Mouse (Mus musculus): Measurements from ENCODE around the gene Eif4g1. TPM values are rescaled to one million over a fixed set of nuclear protein-coding genes. Genes with fewer than 3 reads are reported as not detected.

The Eif4g1 gene
- polyA plus RNA-seq, 1 experiment from 2014 or later = 137 TPM

DNA sequence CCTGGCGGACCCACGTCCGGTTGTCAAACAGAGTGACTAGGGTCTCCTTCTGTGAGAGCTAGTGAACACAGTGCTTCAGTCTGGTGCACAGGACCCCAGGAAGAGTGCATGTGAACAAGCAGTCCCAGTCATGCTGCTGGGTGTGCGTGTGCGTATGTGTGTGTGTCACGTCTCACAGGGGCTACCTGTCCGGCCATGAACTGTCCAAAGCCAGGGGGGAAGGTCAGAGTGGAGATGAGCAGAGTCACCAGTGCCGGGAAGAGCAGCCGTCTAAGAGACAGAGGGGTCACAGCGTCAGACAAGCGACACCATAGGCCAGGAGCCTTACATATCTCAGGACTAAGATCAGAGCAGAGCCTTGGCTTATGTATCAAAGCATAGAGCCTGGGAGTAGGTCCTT is 42.3 kb downstream of the Eif4g1 start:
- no peak overlapping the region for H3K27ac ChIP-seq (replicated peaks)
- H3K9me3 ChIP-seq = no peaks in the 10 kb centered on the region
- H3K4me1 ChIP-seq = peaks cover 15% of the 10 kb centered on the region
- H3K27me3 ChIP-seq = no peaks in the 10 kb centered on the region
- WGBS = 93% methylated on average over 11 of the region's 11 CpGs
- H3K9ac ChIP-seq (replicated peaks) = no peak overlapping the region
- H3K4me2 ChIP-seq (replicated peaks) = no peak overlapping the region
- H3K4me3 ChIP-seq = no peak overlapping the region
- H3K36me3 ChIP-seq = peaks cover 21% of the 10 kb centered on the region
- no peak for ATAC-seq (replicated peaks)

DNA sequence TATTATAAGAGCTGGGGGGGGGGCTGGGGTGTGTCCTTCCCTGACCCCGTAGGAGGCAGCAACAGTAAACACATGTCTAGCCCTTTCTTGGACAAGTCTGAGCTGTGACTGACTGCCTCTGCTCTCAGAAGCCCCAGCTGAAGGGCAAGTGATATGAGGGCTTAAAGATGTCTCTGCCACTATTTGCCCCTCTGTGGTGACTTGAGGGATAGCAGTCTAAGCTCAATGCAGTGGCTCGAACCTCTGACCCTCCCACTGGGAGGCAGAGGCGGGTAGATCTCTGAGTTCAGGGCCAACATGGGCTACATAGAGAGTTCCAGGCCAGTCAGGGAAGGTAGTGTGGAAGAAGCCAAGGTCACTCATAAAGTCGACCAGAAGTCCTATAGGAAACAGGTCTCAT is 42.7 kb downstream of the Eif4g1 start:
- H3K27ac ChIP-seq (replicated peaks) = no peak overlapping the region
- H3K4me3 ChIP-seq = no peak overlapping the region
- no peak for ATAC-seq (replicated peaks)
- H3K27me3 ChIP-seq = no peaks in the 10 kb centered on the region
- no peak overlapping the region for H3K4me2 ChIP-seq (replicated peaks)
- WGBS = 82% methylated on average over 4 of the region's 4 CpGs
- peaks cover 21% of the 10 kb centered on the region for H3K36me3 ChIP-seq
- H3K9me3 ChIP-seq = no peaks in the 10 kb centered on the region
- H3K9ac ChIP-seq (replicated peaks) = no peak overlapping the region
- H3K4me1 ChIP-seq = peaks cover 19% of the 10 kb centered on the region

DNA sequence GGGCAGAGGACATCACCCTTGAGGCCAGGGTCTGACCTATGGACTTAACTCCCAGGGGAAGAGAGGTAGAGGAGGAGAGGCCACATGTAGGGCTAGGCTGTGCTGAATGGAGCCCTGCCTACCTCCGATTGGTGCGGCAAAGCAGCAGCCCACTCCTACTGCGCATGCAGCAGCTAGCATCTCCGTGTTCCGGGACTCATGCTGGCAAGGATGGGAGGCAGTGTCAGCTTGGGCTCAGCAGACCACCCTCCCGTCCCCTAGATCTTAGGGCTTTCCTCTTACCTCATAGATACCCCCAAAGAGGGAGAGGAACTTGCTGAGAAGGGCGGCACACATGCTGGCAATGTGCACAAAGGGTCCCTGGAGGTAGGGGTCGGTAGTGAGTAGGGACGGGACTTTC is 44.1 kb downstream of the Eif4g1 start:
- Histone ChIP-seq H3K9me3 (no peaks in the 10 kb centered on the region), H3K4me1 (peaks cover 27% of the 10 kb centered on the region), H3K4me2 (replicated peaks) (no peak overlapping the region), H3K9ac (replicated peaks) (no peak overlapping the region), H3K4me3 (no peak overlapping the region), H3K27me3 (no peaks in the 10 kb centered on the region), H3K36me3 (peaks cover 19% of the 10 kb centered on the region), H3K27ac (replicated peaks) (no peak overlapping the region)
- ATAC-seq (replicated peaks) = no peak
- WGBS = 74% methylated on average over 9 of the region's 9 CpGs

- peaks cover 30% of the 10 kb centered on the region for H3K4me1 ChIP-seq
- H3K27me3 ChIP-seq = no peaks in the 10 kb centered on the region
- no peak overlapping the region for H3K9ac ChIP-seq (replicated peaks)
- H3K4me2 ChIP-seq (replicated peaks) = no peak overlapping the region
- no peak overlapping the region for H3K4me3 ChIP-seq
- no peaks in the 10 kb centered on the region for H3K9me3 ChIP-seq
- WGBS = 93% methylated on average over 7 of the region's 7 CpGs
- no peak for ATAC-seq (replicated peaks)
- H3K27ac ChIP-seq (replicated peaks) = no peak overlapping the region
- peaks cover 14% of the 10 kb centered on the region; the same call in 1 of the 2 replicates for H3K36me3 ChIP-seq
Measured at GRCm38 (mm10) chr16:20712889-20713288, 44.8 kb downstream of the Eif4g1 start.

DNA sequence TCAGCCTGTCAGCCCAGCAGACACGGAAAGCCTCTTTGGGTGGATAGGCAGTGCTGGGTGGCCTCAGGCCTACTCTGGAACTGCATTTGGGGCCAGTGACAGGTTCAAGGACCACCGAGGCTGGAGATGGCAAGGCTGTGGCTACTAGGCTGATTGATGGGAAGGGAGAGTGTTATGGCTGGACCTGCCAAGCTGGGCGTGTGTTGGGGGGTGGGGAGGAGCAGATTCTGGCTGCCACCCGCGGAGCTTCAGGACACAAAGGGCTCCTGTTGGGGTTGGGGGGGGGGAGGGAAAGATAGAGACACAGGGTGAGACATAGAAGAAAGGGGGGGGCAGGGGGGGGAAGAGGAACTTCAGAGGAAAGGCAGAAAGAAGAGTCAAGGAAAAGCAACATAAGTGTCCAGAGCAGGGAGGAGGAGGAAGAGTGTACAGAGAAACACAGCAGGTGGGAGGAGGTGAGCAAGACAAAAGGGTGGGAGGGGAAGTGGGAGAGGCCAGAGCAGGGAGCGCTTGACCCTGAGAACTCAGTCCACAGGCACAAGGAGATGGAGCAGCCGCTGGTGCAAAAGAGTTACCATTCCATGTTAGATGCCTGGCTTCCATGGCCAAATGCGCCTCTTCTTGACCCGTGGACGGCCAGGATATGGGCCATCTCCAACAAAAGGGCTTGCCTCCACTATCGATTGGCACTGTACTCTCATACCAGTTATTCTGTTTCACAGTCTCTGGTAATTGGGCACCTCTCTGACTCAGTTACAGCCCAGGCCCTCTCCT is 46.4 kb downstream of the Eif4g1 start:
- no peak overlapping the region for H3K27ac ChIP-seq (replicated peaks)
- peaks cover 14% of the 10 kb centered on the region; the same call in 1 of the 2 replicates for H3K36me3 ChIP-seq
- peak overlapping the region; percentile 90 for H3K4me2 ChIP-seq (replicated peaks)
- no peaks in the 10 kb centered on the region for H3K9me3 ChIP-seq
- WGBS = 26% methylated on average over 11 of the region's 11 CpGs
- peaks cover 40% of the 10 kb centered on the region for H3K4me1 ChIP-seq
- H3K9ac ChIP-seq (replicated peaks) = 0 out of 2 replicates have a peak overlapping the region, but pooled peaks have one; percentile 85
- H3K27me3 ChIP-seq = no peaks in the 10 kb centered on the region
- H3K4me3 ChIP-seq = peak overlapping the region; percentile 72
- ATAC-seq (replicated peaks) = no peak

GRCm38 (mm10) chr16:20715161-20715560 is 47.0 kb downstream of the Eif4g1 start:
- H3K9ac ChIP-seq (replicated peaks) = peak overlapping the region; percentile 85
- no peaks in the 10 kb centered on the region for H3K9me3 ChIP-seq
- H3K27ac ChIP-seq (replicated peaks) = no peak overlapping the region
- H3K4me2 ChIP-seq (replicated peaks) = peak overlapping the region; percentile 90
- peak overlapping the region; percentile 72 for H3K4me3 ChIP-seq
- peaks cover 12% of the 10 kb centered on the region for H3K36me3 ChIP-seq
- ATAC-seq (replicated peaks) = no peak
- 56% methylated on average over 2 of the region's 2 CpGs for WGBS
- H3K4me1 ChIP-seq = peaks cover 40% of the 10 kb centered on the region
- H3K27me3 ChIP-seq = no peaks in the 10 kb centered on the region

GRCm38 (mm10) chr16:20715566-20715965 is 47.5 kb downstream of the Eif4g1 start:
- no peak for ATAC-seq (replicated peaks)
- 1% methylated on average over 12 of the region's 12 CpGs for WGBS
- H3K9me3 ChIP-seq = no peaks in the 10 kb centered on the region

GRCm38 (mm10) chr16:20715976-20716840 is 48.1 kb downstream of the Eif4g1 start:
- ATAC-seq (replicated peaks) = peak; percentile 85
- WGBS = under 1% methylated on average over 65 of the region's 68 CpGs
- peak overlapping the region; percentile 90 for H3K27ac ChIP-seq (replicated peaks)

More at GRCm38 (mm10) chr16:20715566-20715965, 47.5 kb downstream of the Eif4g1 start:
- H3K4me1 ChIP-seq = peaks cover 40% of the 10 kb centered on the region
- H3K27ac ChIP-seq (replicated peaks) = peak overlapping the region; percentile 90
- no peaks in the 10 kb centered on the region for H3K27me3 ChIP-seq
- H3K36me3 ChIP-seq = peaks cover 12% of the 10 kb centered on the region
- H3K9ac ChIP-seq (replicated peaks) = peak overlapping the region; percentile 85
- peak overlapping the region; percentile 72 for H3K4me3 ChIP-seq
- H3K4me2 ChIP-seq (replicated peaks) = peak overlapping the region; percentile 90

DNA sequence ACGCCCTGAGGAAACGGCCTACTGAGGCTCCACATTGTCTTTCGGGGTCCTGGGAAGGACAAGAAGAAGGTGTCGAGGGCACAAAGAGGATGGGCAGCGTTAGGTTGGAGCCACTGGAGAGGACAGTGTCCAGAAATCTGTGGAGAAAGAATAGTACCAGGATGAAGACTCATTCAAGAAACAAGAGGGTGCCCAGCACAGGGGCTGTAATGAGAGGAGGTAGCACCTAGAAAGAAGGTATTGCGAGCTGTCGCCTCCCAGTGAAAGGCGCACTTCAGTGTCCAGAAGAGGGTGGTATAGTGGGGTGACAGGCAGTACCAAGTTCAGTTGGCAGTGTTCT is 48.7 kb downstream of the Eif4g1 start:
- peak overlapping the region; percentile 90 for H3K4me2 ChIP-seq (replicated peaks)
- peaks cover 16% of the 10 kb centered on the region for H3K36me3 ChIP-seq
- peak overlapping the region; percentile 85 for H3K9ac ChIP-seq (replicated peaks)
- H3K27me3 ChIP-seq = no peaks in the 10 kb centered on the region
- WGBS = 3% methylated on average over 8 of the region's 8 CpGs
- H3K9me3 ChIP-seq = no peaks in the 10 kb centered on the region
- H3K4me3 ChIP-seq = peak overlapping the region; percentile 72
- peaks cover 40% of the 10 kb centered on the region for H3K4me1 ChIP-seq
- H3K27ac ChIP-seq (replicated peaks) = peak overlapping the region; percentile 90
- ATAC-seq (replicated peaks) = peak; percentile 0; the same call in 1 of the 2 replicates

More at GRCm38 (mm10) chr16:20715976-20716840, 48.1 kb downstream of the Eif4g1 start:
- peak overlapping the region; percentile 72 for H3K4me3 ChIP-seq
- peak overlapping the region; percentile 90 for H3K4me2 ChIP-seq (replicated peaks)
- peak overlapping the region; percentile 85 for H3K9ac ChIP-seq (replicated peaks)
- H3K36me3 ChIP-seq = peaks cover 15% of the 10 kb centered on the region
- no peaks in the 10 kb centered on the region for H3K9me3 ChIP-seq
- H3K4me1 ChIP-seq = peaks cover 40% of the 10 kb centered on the region
- H3K27me3 ChIP-seq = no peaks in the 10 kb centered on the region

- H3K4me1 ChIP-seq = peaks cover 40% of the 10 kb centered on the region
- WGBS = under 1% methylated on average over 62 of the region's 62 CpGs
Measured at GRCm38 (mm10) chr16:20717181-20717977, 49.3 kb downstream of the Eif4g1 start, which contains the start of the genes Polr2h and Clcn2. Polr2h (plus strand) TSS chr16:20717665. Clcn2 (minus strand) TSS chr16:20717746.

GRCm38 (mm10) chr16:20717978-20718670 is 50.0 kb downstream of the Eif4g1 start:
- peak overlapping the region; percentile 72 for H3K4me3 ChIP-seq
- peak overlapping the region; percentile 85 for H3K9ac ChIP-seq (replicated peaks)
- no peaks in the 10 kb centered on the region for H3K9me3 ChIP-seq
- no peak; the same call in 1 of the 2 replicates for ATAC-seq (replicated peaks)
- H3K4me2 ChIP-seq (replicated peaks) = peak overlapping the region; percentile 90
- WGBS = 3% methylated on average over 18 of the region's 18 CpGs
- H3K27me3 ChIP-seq = no peaks in the 10 kb centered on the region
- H3K36me3 ChIP-seq = peaks cover 21% of the 10 kb centered on the region
- peak overlapping the region; percentile 90 for H3K27ac ChIP-seq (replicated peaks)
- peaks cover 40% of the 10 kb centered on the region for H3K4me1 ChIP-seq

More at GRCm38 (mm10) chr16:20717181-20717977, 49.3 kb downstream of the Eif4g1 start, which contains the start of the genes Polr2h and Clcn2:
- Histone ChIP-seq H3K4me3 (peak within 1 kb of the TSS; percentile 72), H3K27ac (replicated peaks) (peak within 1 kb of the TSS; percentile 90), H3K4me2 (replicated peaks) (peak within 1 kb of the TSS; percentile 90), H3K9ac (replicated peaks) (peak within 1 kb of the TSS; percentile 85), H3K9me3 (no peaks in the 10 kb centered on the region), H3K27me3 (no peaks in the 10 kb centered on the region), H3K36me3 (peaks cover 19% of the 10 kb centered on the region)
- ATAC-seq (replicated peaks) = peak; percentile 82

Data from forebrain, embryonic 15.5 days (tissue).